In genomic region chr4:108619165-108619564, GRCm38 (mm10) we compare ENCODE assay signal across 8 mouse cellular contexts. TPM values are rescaled to one million over a fixed set of nuclear protein-coding genes. Genes with fewer than 3 reads are reported as not detected.
DNase-seq lines count a peak whose midpoint lies in the region; ATAC-seq and TF ChIP-seq lines count a peak whose summit lies in the region.

No protein-coding gene starts in this region.

- peak overlapping the region; percentile 94 for H3K27ac ChIP-seq in gastrocnemius, adult 2 months
- peak overlapping the region; percentile 86 for H3K27ac ChIP-seq in liver, embryonic 15.5 days (replicated peaks)
- H3K27ac ChIP-seq in neural tube, embryonic 15.5 days (replicated peaks) = peak overlapping the region; percentile 96

- intact Hi-C loops in gastrocnemius, adult 2 months (cut with DNase I) = loop anchor here (2.0 to 10.0 kb wide), 2 partner anchors 40 to 284 kb away; partner anchors contain the start of genes Orc1 and Prpf38a

- no peaks in the 10 kb centered on the region for H3K27me3 ChIP-seq in liver, embryonic 15.5 days
- no peaks in the 10 kb centered on the region for H3K27me3 ChIP-seq in neural tube, embryonic 15.5 days (replicated peaks)

- H3K9ac ChIP-seq in liver, embryonic 15.5 days = peak overlapping the region; percentile 61
- peak overlapping the region; percentile 96 for H3K9ac ChIP-seq in neural tube, embryonic 15.5 days (replicated peaks)

- no peaks in the 10 kb centered on the region for H3K9me3 ChIP-seq in liver, embryonic 15.5 days (replicated peaks)
- H3K9me3 ChIP-seq in neural tube, embryonic 15.5 days (replicated peaks) = no peaks in the 10 kb centered on the region

- TF ChIP-seq CTCF in gastrocnemius, adult 2 months (IDR thresholded peaks at IDR 0.05) = no peak

- H3K4me1 ChIP-seq in liver, embryonic 15.5 days (replicated peaks) = peaks cover 26% of the 10 kb centered on the region
- H3K4me1 ChIP-seq in neural tube, embryonic 15.5 days = peaks cover 19% of the 10 kb centered on the region

- H3K4me3 ChIP-seq in gastrocnemius, adult 2 months = peak overlapping the region; percentile 97
- H3K4me3 ChIP-seq in liver, embryonic 15.5 days (replicated peaks) = peak overlapping the region; percentile 87
- peak overlapping the region; percentile 78 for H3K4me3 ChIP-seq in neural tube, embryonic 15.5 days (replicated peaks)

- peak; percentile 2; the same call in 1 of the 2 replicates for ATAC-seq in liver, embryonic 15.5 days (ENCODE audit: insufficient read depth)
- ATAC-seq in neural tube, embryonic 15.5 days (ENCODE audit: low FRiP score) = peak; percentile 65

- no peak for DNase-seq in gastrocnemius, adult 2 months
- DNase-seq in gastrocnemius, adult 18-20 months (ENCODE audit: low spot score) = no peak
- peak; percentile 75 for DNase-seq in 3T3-L1 (ENCODE audit: low read depth, low spot score)
- DNase-seq in embryo, embryonic 10.5 days (ENCODE audit: low spot score) = peak; percentile 60
- DNase-seq in heart, postnatal 4 days = peak; percentile 25
- DNase-seq in urinary bladder, postnatal 25 days (ENCODE audit: low spot score) = no peak

- H3K4me2 ChIP-seq in liver, embryonic 15.5 days = peak overlapping the region; percentile 93
- peak overlapping the region; percentile 83 for H3K4me2 ChIP-seq in neural tube, embryonic 15.5 days

- H3K36me3 ChIP-seq in liver, embryonic 15.5 days (replicated peaks) = peaks cover 24% of the 10 kb centered on the region
- H3K36me3 ChIP-seq in neural tube, embryonic 15.5 days = peaks cover under 1% of the 10 kb centered on the region; the same call in 1 of the 2 replicates

- 11% methylated on average over 10 of the region's 10 CpGs for WGBS in liver, embryonic 15.5 days (ENCODE audit: insufficient replicate concordance)
- WGBS in neural tube, embryonic 15.5 days = 2% methylated on average over 10 of the region's 10 CpGs

RNA-seq across cellular contexts. Expression of gene Cc2d1b, which starts 0.6 kb away (rescaled TPM):
- 10 to 100 TPM; 17.2 to 20.7 TPM for total RNA-seq in gastrocnemius, adult 2 months (2021)
- total RNA-seq in gastrocnemius, adult 18-20 months (2021) = 10 to 100 TPM; 17.4 to 18.4 TPM
- total RNA-seq in heart, postnatal 4 days (2021) = 10 to 100 TPM; 24.5 to 24.6 TPM
- polyA plus RNA-seq in liver, embryonic 15.5 days (2015; fragmentation: Nextera tagmentation; extraction: Ambion mirVana) = 9.0 and 9.1 TPM in 2 replicates
- polyA plus RNA-seq in neural tube, embryonic 15.5 days (2015; fragmentation: Nextera tagmentation; extraction: Ambion mirVana) = 18.2 and 19.8 TPM in 2 replicates

RNA-seq across cellular contexts. Expression of gene Orc1, which starts 39.9 kb away (rescaled TPM):
- total RNA-seq in gastrocnemius, adult 2 months (2021) = under 1 TPM in 1 of 2 experiments, not detected in 1; 0.38 TPM
- under 1 TPM in 1 of 2 experiments, not detected in 1; 0.07 TPM for total RNA-seq in gastrocnemius, adult 18-20 months (2021)
- total RNA-seq in heart, postnatal 4 days (2021) = 1 to 10 TPM; 3.4 to 4.3 TPM
- polyA plus RNA-seq in liver, embryonic 15.5 days (2015; fragmentation: Nextera tagmentation; extraction: Ambion mirVana) = 18.0 and 20.1 TPM in 2 replicates
- 1.3 and 4.3 TPM in 2 replicates for polyA plus RNA-seq in neural tube, embryonic 15.5 days (2015; fragmentation: Nextera tagmentation; extraction: Ambion mirVana)

RNA-seq across cellular contexts. Expression of gene Prpf38a, which starts 40.0 kb away (rescaled TPM):
- total RNA-seq in gastrocnemius, adult 2 months (2021) = 10 to 100 TPM; 12.1 to 13.0 TPM
- total RNA-seq in gastrocnemius, adult 18-20 months (2021) = 10 to 100 TPM; 10.2 to 13.2 TPM
- total RNA-seq in heart, postnatal 4 days (2021) = 10 to 100 TPM; 33.9 to 35.0 TPM
- 36.2 and 39.4 TPM in 2 replicates for polyA plus RNA-seq in liver, embryonic 15.5 days (2015; fragmentation: Nextera tagmentation; extraction: Ambion mirVana)
- 73.2 and 77.2 TPM in 2 replicates for polyA plus RNA-seq in neural tube, embryonic 15.5 days (2015; fragmentation: Nextera tagmentation; extraction: Ambion mirVana)

Comparison
In these comparisons a context has a peak if more than half of its experiments do, and no peak if none do; other contexts are left out.
1. DNase-seq: peak in 3T3-L1 (single experiment), embryo, embryonic 10.5 days (single experiment) and heart, postnatal 4 days (single experiment); none in gastrocnemius, adult 2 months (single experiment), gastrocnemius, adult 18-20 months (single experiment) and urinary bladder, postnatal 25 days (single experiment).
2. Peak in every context shown above with its lines, with median percentiles within 50 percentile points of each other: H3K27ac ChIP-seq and H3K4me3 ChIP-seq.